Mouse (Mus musculus) cortical plate, adult 2 months (tissue): ENCODE data around the gene Tmprss11a.

Source experiments
- CTCF ChIP-seq: fragments of 200-500 bp; IDR thresholded peaks from 2 replicates; pipeline ENCODE4 v1.5.1; 2011; ENCODE audit warnings: mild to moderate bottlenecking, control low read depth, low read length; ENCODE audit not compliant: insufficient read depth; ENCODE audit errors: extremely low read depth
- POLR2A ChIP-seq: fragments of 200-500 bp; IDR thresholded peaks from 2 replicates; pipeline ENCODE4 v1.6.1; 2011; ENCODE audit warnings: mild to moderate bottlenecking, low read length, control low read depth; ENCODE audit not compliant: insufficient read depth; ENCODE audit errors: extremely low read depth

DNA sequence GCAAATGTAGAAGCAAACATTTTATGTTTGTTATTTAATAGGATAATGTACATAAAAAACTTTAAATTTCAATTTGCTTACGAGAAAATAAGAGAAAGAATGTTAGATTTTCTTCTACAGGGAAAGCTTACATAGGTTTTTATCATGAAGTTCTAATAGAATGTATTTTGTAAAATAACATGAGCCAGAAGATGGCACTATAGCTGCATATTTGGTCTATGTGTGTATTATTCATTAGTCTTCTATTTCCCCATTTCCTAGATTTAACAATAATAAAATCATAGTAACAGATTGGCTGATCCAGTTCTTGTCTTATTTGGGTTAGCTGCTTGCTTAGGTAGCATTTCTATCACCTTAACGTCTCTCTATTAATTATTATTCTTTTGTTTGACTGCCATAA, 13.8 kb upstream of the Tmprss11a start:
- TF ChIP-seq CTCF, result no peak
- no peak for TF ChIP-seq POLR2A
